Mouse (Mus musculus) embryonic fibroblast, embryonic 13.5 days (primary cell): ENCODE results near the gene Aak1.

Experiments used
- CTCF ChIP-seq: IDR thresholded peaks from 2 replicates; pipeline ENCODE4 v1.5.1; 2011; ENCODE audit warnings: mild to moderate bottlenecking, control low read depth, low read length, moderate library complexity, borderline replicate concordance; ENCODE audit not compliant: insufficient read depth
- POLR2A ChIP-seq: IDR thresholded peaks from 2 replicates; pipeline ENCODE4 v1.6.1; 2011; ENCODE audit warnings: low read depth, mild to moderate bottlenecking, control low read depth, low read length, moderate library complexity

GRCm38 (mm10) chr6:86847816-86848215, 1.5 kb upstream of the Aak1 start:
- TF ChIP-seq CTCF (no peak), POLR2A (no peak)
